Comparison of ENCODE assay signal across 14 mouse cellular contexts in genomic region chr10:55195266-55195665, GRCm38 (mm10).
"Had no signal": no experiment of that assay in that cellular context is flagged by ENCODE, and none has a peak within 500 bp of the region (broad histone marks: within the 10 kb centered on the region; RNA-seq: fewer than 3 reads in every experiment).

No protein-coding gene starts in this region.

- H3K27ac ChIP-seq: midbrain, embryonic 13.5 days; midbrain, embryonic 15.5 days; neural tube, embryonic 12.5 days; stomach, embryonic 15.5 days; stomach, postnatal 0 days had no signal

- ATAC-seq: midbrain, embryonic 13.5 days; midbrain, embryonic 15.5 days had no signal

- H3K27me3 ChIP-seq: midbrain, embryonic 13.5 days; midbrain, embryonic 15.5 days; neural tube, embryonic 12.5 days; stomach, embryonic 15.5 days had no signal

- H3K4me3 ChIP-seq: midbrain, embryonic 13.5 days; midbrain, embryonic 15.5 days; neural tube, embryonic 12.5 days; stomach, embryonic 15.5 days had no signal

- H3K36me3 ChIP-seq: midbrain, embryonic 13.5 days; midbrain, embryonic 15.5 days; neural tube, embryonic 12.5 days; stomach, embryonic 15.5 days had no signal

- H3K9ac ChIP-seq: lung, embryonic 14.5 days; midbrain, embryonic 13.5 days; midbrain, embryonic 15.5 days; neural tube, embryonic 12.5 days; stomach, embryonic 15.5 days had no signal

- DNase-seq: lung, adult 18-20 months; lung, embryonic 14.5 days; lung, postnatal 10 days; lung, postnatal 4 days; right cerebral cortex, postnatal 14 days; thymus, adult 2 months; thymus, postnatal 25 days; thymus, postnatal 4 days had no signal

- H3K9me3 ChIP-seq: midbrain, embryonic 13.5 days; midbrain, embryonic 15.5 days; neural tube, embryonic 12.5 days; stomach, embryonic 15.5 days had no signal

- H3K4me2 ChIP-seq: lung, embryonic 14.5 days; midbrain, embryonic 11.5 days; midbrain, embryonic 13.5 days; midbrain, embryonic 15.5 days; neural tube, embryonic 12.5 days; stomach, embryonic 15.5 days had no signal

- H3K4me1 ChIP-seq: midbrain, embryonic 13.5 days; midbrain, embryonic 15.5 days; neural tube, embryonic 12.5 days; stomach, embryonic 15.5 days had no signal
